Mouse (Mus musculus): ENCODE measurements around the gene Slc1a1.
A peak's percentile ranks its signal among the peaks of the same experiment; 100 is the strongest.

Slc1a1 gene

GRCm38 (mm10) chr19:28852001-28852400 lies 17.2 kb downstream of the Slc1a1 start:
- DNase-seq (ENCODE audit: low spot score in 2 of 2) = no peak

GRCm38 (mm10) chr19:28854831-28855230 lies 20.0 kb downstream of the Slc1a1 start:
- no peak for DNase-seq (ENCODE audit: low spot score in 2 of 2)

DNA sequence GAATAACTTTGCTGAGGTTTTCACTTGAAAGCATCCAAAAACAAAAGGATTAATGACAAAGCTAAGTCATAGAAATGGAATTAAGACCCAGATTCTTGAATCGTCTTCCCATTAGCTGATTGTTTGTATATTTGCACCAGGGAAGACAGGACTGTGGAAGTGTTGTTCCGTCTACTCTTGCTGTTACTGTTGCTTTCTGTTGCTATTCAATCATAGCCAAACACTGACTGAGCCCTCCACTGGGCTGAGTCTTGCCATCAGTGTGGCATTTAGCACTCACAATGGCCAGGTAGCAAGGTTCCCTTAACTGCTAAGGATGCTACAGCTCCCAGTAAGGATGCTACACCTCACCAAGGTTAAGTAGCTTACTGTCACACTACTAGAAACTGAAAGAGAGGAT lies 25.4 kb downstream of the Slc1a1 start:
- DNase-seq (ENCODE audit: low spot score in 2 of 2) = no peak

DNA sequence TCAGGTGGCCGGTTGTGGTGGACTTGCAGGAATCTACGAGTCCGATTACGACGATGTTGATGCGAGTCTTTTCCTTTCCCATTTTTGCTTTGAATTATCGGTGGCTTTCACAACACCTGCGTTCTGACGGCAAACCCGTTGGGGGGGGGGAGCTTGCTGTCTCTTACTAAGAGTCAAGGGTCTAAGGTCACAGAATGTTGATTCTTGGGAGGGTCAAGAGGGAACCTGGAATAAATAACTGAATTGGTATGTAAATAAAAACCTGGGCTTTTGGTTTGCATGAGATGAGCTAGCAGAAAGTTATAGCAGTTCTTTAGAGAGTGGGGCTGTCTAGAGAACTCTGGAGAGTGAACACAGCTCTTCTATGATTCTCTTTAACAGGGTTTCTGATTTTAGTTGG lies 28.8 kb downstream of the Slc1a1 start:
- DNase-seq (ENCODE audit: low spot score in 2 of 2) = no peak

DNA sequence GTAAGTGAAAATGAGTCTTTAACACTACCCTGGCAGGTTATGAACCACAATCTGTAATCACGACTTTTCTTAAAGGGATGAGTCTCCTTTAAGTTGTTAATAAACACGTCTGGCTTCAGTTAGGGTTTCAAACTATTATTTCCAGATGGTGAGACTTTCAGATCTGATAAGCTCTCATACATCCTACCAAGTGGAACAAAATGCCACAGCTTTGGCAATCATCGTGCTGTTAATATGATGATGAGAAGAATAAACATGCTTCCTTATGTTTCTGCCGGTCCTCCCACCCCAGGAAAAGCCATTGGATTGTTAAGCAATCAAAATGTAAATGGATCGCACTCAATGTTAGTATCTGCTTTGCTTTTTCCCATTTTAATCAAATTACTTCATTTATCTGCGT lies 30.1 kb downstream of the Slc1a1 start:
- no peak for DNase-seq (ENCODE audit: low spot score in 2 of 2)

DNA sequence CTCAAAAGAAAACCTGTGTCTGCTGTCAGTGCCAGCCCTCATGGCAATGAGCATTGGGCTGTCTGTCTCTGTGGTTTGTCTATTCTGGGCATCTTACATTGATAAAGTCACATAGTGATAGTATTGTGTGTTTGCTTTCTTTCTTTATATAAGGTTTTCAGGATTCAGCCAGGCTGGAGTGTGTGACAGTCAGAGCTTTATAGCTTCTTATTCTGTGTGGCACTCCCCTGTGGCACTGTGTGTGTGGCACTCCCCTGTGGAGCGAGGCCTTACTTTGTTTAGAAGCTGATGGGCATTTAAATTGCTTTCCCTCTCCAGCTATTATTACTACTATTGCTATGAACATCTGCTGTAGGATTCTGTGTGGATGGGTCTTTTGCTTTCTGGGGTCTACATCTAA lies 30.7 kb downstream of the Slc1a1 start:
- DNase-seq (ENCODE audit: low spot score in 2 of 2) = no peak

DNA sequence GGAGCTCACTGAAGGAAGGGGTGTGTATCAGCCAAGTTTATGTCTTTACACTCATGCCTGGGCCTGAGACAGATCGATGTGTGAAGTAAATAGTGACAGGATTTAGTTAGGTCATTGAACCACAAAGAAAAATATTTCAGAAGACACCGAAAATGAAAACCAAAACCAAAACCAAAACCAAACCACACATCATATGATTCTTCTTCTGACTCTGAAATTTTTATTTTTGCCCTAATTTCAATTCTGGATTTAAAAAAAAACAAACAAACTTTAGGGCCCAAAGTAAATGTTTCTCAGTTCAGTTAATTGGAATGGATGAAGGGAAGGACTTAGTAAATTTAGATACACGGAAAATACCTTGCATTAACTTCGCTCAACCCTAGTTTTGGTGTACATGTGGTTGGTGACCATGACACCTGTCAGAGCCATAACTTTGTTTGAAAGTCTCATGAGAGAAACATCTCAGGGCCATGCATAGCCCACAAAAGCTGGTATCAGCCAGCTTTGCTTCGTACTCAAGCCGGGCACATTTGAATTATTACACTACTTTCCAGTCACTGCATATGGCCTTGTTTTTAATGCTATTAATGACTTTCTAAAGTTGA lies 34.5 kb downstream of the Slc1a1 start:
- DNase-seq (ENCODE audit: low spot score in 2 of 2) = no peak

DNA sequence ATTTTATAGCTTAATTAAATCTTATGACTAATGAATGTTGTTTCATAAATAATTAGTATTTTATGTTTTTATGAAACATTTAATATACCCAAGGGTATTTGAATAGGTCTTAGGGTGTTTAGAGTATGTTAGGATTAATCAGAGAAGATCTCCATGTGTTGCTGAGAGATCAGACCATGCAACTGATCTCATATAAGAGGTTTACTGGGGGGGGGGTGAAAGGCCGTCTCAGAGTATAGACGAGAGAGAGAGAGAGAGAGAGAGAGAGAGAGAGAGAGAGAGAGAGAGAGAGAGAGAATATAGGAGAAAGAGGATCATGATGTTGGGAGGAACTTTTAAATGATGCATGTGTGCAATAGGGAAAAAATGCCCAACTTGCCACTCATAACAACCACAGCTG lies 35.5 kb downstream of the Slc1a1 start:
- DNase-seq (ENCODE audit: low spot score in 2 of 2) = no peak

- no peak for DNase-seq (ENCODE audit: low spot score in 2 of 2)
Measured at GRCm38 (mm10) chr19:28879476-28879875, 44.6 kb downstream of the Slc1a1 start.

DNA sequence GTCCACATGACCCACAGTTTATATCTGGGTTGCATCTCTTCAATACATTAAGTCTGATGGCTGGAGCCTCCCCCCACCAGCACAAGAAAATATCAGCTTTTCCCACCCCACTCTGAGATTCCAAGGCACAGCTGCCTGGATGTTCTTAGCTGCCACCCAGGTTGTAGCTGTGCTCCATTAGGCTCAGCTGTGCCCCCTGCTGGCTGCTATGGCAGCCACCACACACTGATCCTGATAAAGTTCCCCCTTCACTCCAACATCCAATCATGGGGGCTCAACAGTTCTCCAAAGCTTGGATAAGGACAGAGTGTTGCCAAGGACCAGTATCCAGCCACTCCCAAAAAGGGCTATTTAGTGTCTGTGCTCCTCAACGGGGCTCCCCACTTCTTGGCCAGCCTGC lies 48.3 kb downstream of the Slc1a1 start:
- DNase-seq (ENCODE audit: low spot score in 2 of 2) = no peak

DNA sequence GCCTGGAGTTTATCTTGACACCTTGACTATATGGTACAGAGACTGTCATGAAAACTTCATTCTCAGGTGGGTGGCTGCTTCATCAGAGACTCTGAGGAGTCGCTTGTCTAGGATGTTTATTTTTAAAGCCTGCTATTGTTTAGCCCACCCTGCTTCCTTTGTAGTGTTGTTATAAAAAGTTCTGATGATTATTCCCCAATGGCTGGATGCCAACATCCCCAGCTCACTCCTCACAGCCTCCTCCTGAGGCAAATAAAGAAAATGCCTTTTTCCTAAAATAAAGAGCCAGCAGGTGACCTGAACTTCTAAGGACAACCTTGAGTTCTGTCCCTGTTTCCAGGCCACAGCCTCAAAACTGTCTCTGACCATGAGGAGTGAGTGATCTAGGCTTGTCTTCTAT lies 53.6 kb downstream of the Slc1a1 start:
- no peak for DNase-seq (ENCODE audit: low spot score in 2 of 2)

GRCm38 (mm10) chr19:28889251-28889650 lies 54.4 kb downstream of the Slc1a1 start:
- DNase-seq (ENCODE audit: low spot score in 2 of 2) = no peak

DNA sequence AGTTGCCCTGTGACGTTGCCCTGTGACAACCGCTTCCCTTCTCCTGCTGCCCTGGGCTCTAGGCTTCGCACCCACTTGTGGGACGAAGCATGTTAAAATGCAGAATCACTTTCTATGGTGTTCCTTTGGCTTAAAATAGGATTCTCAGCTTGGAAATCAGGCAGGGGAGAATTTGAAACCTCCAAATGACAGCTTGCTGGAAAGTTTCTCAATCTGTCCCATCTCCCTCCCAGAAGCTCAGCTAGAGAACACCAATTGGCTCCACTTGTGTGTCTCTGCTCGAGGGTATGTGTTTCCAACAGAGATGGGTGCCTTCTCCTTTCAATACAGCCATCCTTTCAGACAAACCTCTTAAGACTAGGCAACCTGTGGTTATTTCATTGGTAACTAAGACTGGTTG lies 56.4 kb downstream of the Slc1a1 start:
- no peak for DNase-seq (ENCODE audit: low spot score in 2 of 2)

DNA sequence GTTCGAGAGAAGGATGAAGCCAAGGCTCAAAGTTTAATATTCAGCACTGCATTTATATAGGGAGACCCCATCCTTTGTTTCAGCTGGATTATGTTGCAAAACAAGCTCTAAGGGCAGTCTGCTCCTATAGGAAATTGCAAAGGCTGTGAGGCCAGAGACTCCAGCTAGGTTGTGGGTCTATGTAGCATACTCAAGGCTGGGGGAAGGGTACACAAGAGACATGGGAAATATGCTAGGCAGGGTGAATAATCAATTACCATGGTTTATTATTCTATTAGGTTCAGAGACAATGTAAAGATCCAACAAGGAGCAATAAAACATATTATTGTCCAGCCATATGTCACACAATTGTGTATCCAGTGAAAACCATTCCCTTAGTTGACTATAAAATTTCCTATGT lies 57.0 kb downstream of the Slc1a1 start:
- no peak for DNase-seq (ENCODE audit: low spot score in 2 of 2)

DNA sequence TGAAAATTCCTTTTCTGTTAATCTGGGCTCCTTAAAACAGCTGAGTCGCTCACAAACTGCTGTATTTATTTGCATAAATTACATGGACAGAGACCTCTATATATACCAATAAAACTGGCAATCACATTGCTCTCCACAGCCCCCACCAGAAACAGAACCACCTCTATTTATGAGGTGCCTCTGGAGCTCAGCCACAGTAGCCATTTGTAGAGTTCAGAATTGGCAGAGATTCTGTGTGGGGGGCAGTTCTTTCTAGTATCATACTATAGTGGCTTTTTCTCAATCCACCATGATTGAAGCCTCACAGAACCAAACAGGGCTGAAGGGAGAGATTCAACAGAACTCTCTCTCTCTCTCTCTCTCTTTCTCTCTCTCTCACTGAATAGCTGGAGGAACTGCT lies 61.8 kb downstream of the Slc1a1 start:
- peak in 1 of 2 experiments; percentile 54 for DNase-seq (ENCODE audit: low spot score in 2 of 2)

- peak; percentile 31 to 35 for DNase-seq (ENCODE audit: low spot score in 2 of 2)
Measured at GRCm38 (mm10) chr19:28897497-28897896, 62.6 kb downstream of the Slc1a1 start.

GRCm38 (mm10) chr19:28900771-28901170 lies 65.9 kb downstream of the Slc1a1 start:
- DNase-seq (ENCODE audit: low spot score in 2 of 2) = no peak

GRCm38 (mm10) chr19:28902111-28902510 lies 67.3 kb downstream of the Slc1a1 start:
- DNase-seq (ENCODE audit: low spot score in 2 of 2) = no peak

GRCm38 (mm10) chr19:28902806-28903205 lies 68.0 kb downstream of the Slc1a1 start:
- peak; percentile 64 to 80 for DNase-seq (ENCODE audit: low spot score in 2 of 2)

GRCm38 (mm10) chr19:28903536-28904119 lies 68.8 kb downstream of the Slc1a1 start:
- no peak for DNase-seq (ENCODE audit: low spot score in 2 of 2)

GRCm38 (mm10) chr19:28908186-28908585 lies 73.3 kb downstream of the Slc1a1 start:
- DNase-seq (ENCODE audit: low spot score in 2 of 2) = no peak

DNA sequence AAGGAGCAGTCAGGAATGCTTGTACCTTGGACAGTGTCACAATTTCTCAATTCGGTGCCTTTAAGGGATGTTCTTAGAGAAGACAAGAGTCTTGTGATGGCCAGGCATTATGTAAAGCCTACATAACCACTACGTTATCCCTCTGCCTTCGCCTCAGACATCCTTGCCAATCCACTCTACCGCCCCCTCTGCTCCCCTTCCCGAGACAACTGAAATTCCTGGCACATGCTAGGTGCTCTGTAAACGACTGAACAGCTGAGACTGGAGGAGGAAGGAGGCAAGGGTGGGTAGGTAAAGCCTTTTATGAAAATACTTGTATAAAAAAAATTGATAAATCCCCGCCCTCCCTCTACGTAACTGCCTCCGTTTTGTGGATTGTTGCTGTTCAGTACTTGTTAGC lies 73.8 kb downstream of the Slc1a1 start:
- DNase-seq (ENCODE audit: low spot score in 2 of 2) = peak; percentile 41 to 61

DNA sequence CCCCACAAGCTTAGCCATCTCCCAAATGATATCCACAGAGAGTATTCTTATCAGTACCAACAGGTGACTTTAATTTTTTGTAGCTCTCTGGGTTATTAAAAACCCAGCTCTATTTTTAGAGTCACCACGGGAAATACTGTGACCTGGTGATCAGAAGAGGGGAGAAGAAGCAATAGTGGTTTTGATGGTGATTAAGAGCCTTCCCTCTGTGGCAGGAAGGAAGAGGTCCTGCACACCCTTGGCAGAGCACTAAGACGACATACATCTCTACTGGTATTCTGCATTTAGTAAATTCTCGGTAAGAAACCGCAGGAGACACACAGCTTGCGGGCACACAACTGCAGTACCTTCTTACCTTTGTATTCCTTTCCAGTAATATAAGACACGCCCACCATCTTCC lies 79.7 kb downstream of the Slc1a1 start:
- DNase-seq (ENCODE audit: low spot score in 2 of 2) = no peak

All from right cerebral cortex, postnatal 36 days (tissue).